Mouse (Mus musculus): Measurements from ENCODE around the gene Parp6.
A peak's percentile ranks its signal among the peaks of the same experiment; 100 is the strongest.

GRCm38 (mm10) chr9:59617307-59617973 is 356 bp downstream of the Parp6 start:
- peak; percentile 55 for TF ChIP-seq SIN3A (IDR thresholded peaks at IDR 0.05; ENCODE audit: low read length)
- no peak for TF ChIP-seq HCFC1 (IDR thresholded peaks at IDR 0.05; ENCODE audit: low read depth, low read length)
- TF ChIP-seq CTCF (conservative IDR thresholded peaks at IDR 0.05 in 1 of 2, IDR thresholded peaks at IDR 0.05 in 1 of 2; ENCODE audit: low read depth in 2 of 2, low read length in 2 of 2): no peak
- no peak for TF ChIP-seq ZC3H11A (IDR thresholded peaks at IDR 0.05; ENCODE audit: low read depth, low read length)
- TF ChIP-seq MAX (IDR thresholded peaks at IDR 0.05; ENCODE audit: low read length): no peak
- TF ChIP-seq JUND (conservative IDR thresholded peaks at IDR 0.05; ENCODE audit: low read depth, low read length): no peak
- TF ChIP-seq USF1 (IDR thresholded peaks at IDR 0.05; ENCODE audit: low read depth, low read length): no peak
- TF ChIP-seq ZNF384 (IDR thresholded peaks at IDR 0.05; ENCODE audit: low read depth, low read length): no peak
- TF ChIP-seq NELFE (IDR thresholded peaks at IDR 0.05; ENCODE audit: low read depth, low read length): no peak
- TF ChIP-seq MXI1 (IDR thresholded peaks at IDR 0.05; ENCODE audit: low read depth, low read length): peak; percentile 44; the same call in 1 of the 2 replicates
- TF ChIP-seq POLR2A (IDR thresholded peaks at IDR 0.05; ENCODE audit: low read depth, low read length): no peak; the same call in 1 of the 2 replicates
- no peak for TF ChIP-seq GABPA (IDR thresholded peaks at IDR 0.05; ENCODE audit: insufficient replicate concordance, low read depth, low read length)
- no peak for TF ChIP-seq MAFK (IDR thresholded peaks at IDR 0.05; ENCODE audit: insufficient replicate concordance, low read length)

Measured in CH12.LX (cell line).